Mouse (Mus musculus) liver (tissue): Measurements from ENCODE around the gene Rhof.

Experiments
- DNase-seq: peaks from one replicate; pipeline ENCODE4 v3.0.0-alpha.2; 2020; ENCODE audit warnings: mixed read lengths

Rhof gene

DNA sequence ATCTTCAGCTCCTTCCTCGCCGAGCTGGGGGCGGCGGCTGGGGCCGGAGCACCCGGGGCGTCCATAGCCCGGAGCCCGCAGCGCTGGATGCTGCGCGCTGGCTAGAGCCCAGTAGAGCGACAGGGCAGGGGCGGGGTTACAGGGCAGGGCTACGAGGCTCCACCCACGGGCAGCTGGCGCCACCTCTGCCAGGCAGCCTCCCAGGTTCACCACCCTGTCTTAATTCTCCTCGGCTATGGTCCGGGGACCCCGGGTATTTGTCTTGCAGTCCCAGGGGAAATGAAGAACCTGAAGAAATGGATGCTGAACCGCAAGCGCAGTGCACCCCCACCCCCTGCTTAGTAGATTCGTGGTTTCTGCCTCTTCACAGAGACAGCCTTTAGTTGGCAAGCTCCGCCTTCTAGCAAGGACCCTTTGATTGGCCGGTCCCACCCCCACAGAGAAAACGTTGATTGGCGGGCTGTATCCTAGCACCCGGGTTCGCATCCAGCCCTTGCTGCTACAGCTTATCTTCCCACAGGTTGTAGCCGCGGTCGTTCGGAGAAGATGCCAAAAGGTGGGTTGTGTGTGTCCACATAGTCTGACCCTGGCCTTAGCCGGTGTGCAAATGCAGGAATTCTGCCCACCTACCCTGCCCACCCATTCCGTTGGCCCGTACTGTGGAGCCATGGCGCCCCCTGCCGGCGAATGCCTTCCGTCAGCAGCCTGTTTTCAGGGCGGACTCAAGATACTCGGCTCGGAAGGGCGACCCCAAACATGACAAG, at the start of gene Rhof:
Gene Rhof (minus strand): TSS at position 385 of the 764 bp plus-strand sequence.
- DNase-seq, result peak; percentile 95

DNA sequence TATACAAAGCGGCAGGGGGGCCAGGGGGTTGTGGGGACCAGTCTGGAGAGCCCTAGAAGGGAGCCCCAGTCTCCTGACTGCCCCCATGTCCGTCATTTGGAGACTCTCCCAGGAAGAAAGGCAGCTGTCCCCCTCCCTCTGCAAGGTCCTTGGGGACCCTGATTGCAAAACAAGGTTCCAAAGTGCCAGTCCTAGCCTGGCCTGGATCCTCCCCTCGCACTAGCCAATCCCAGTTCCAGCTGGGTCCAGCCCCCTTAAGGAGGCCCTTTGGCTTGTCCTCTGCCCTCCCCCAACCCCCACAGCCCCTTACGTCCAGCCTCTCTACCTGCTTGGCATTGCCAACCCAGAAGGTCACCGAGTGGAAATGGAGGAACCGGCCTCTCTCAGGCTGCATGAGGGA, 49.0 kb upstream of the Rhof start:
- peak; percentile 37 for DNase-seq

DNA sequence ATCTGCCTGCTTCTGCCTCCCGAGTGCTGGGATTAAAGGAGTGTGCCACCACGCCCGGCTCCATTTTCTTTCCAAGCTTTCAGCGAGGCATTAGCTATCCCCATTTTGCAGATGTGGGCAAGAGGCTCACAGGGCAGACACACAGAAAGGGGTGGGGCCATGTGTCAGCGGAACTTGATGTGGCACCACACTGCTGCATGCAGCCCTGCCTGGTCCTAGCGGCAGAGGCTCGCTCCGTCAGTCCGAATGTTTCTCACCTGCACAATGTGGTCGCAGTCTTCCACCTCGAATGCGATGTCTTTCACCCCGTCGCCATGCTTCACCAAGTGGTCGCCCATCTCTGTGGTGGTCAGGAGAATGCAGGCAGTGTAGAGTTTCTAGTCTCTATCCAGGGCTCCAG, 47.9 kb upstream of the Rhof start:
- no peak for DNase-seq

DNA sequence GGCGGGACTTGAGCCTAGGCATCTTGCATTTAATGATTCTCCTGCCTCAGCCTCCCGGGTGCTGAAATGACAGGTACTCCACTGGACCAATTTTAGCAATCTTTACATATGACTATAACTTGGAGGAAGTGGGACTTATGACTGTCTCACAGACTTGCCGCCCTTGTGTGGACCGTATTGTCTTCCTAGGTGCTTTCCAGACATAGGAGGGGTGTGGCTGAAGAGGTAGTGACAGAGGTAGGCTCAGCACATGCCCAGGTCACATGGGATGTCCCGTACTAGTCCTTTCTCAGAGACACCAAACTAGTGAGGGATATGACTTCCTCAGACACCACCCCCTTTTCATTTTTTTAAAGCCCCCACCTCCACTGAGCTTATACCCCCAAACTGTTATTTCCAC, 46.3 kb upstream of the Rhof start:
- DNase-seq, result no peak

DNA sequence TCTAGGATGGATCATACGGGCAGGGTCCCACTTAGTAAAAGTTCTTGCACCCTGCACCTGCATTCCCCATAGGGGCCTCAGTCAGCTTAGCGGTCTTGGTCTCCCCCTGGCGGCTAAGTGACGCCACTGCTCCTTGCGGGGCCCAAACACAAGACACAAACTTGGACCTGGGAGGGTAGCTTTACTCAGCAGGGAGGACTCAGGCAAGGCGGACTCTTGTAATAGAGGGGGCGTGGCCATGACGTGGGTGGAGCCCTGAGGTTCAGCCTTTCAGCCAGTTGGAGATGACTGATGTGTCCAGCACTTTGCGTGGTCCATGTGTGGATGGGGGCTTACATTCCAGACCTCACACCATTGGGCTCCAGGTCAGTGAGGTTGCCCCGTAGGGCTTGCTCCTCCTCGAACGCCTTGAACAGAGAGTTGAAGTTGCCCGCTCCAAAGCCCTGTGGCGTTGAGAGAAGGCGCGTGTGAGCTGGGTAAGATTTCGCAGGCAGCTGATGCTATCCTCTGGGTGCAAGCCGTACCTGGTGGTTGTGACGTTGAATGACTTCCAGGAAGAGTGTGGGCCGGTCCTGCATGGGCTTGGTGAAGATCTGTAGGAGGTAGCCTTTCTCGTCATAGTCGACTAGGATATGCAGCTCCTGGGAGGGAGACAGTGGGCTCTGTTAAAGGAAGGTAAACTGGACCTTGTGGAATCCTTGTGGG, 39.3 kb upstream of the Rhof start:
- peak; percentile 92 for DNase-seq

DNA sequence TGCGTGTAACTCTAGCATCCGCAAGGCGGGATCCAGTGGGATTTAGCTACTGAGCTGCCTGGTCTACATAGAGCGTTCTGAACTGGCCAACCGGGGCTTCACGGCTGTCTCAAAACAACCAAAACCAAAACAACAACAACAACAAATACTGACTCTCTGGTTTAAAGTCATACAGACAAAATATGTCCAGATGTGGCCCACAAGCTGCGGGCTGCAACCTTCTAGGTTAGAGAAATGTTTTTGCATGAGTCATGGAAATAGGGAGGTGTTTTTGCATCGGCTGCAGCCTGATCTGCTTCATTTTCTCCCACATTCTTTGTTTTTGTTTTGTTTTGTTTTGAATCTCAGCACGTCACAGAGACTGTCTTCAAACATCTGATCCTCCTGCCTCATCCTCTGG, 37.9 kb upstream of the Rhof start:
- no peak for DNase-seq

DNA sequence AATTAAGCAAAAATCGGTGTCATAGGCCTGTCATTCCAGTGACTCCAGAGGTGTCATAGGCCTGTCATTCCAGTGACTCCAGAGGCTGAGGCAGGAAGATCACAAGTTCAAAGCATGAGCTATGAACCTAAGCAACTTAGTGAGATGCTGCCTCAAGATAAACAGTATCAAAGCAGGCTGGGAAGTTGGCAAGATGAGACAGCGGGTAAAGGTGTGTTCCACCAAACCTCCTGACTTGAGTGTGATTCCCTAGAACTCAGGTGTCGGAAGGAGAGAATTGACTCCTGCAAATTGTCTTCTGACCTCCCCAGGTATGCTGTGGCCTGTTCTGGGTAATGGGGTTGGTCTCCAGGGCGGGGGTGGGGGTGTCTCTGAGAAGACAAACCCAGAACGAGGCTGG, 36.8 kb upstream of the Rhof start, which contains the start of gene Psmd9:
Gene Psmd9 (plus strand): TSS at position 130 of the 400 bp plus-strand sequence.
- DNase-seq, result no peak

DNA sequence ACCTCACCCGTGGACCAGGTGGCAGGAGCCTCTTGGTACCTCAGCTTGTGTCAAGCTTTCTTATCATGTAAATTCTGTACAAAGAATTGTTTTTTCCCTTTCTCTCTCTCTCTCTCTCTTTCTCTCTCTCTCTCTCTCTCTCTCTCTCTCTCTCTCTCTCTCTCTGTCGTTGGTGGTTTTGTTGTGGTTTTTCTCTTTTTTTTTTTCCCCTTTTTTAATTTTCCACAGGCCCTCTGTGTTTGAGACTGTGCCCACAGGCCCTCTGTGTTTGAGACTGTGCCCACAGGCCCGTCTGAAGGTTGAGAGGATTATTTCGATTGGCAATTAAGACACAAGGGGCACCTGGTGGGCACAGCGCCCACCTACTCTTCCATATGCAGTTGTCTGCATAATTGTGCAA, 35.1 kb upstream of the Rhof start:
- no peak for DNase-seq

DNA sequence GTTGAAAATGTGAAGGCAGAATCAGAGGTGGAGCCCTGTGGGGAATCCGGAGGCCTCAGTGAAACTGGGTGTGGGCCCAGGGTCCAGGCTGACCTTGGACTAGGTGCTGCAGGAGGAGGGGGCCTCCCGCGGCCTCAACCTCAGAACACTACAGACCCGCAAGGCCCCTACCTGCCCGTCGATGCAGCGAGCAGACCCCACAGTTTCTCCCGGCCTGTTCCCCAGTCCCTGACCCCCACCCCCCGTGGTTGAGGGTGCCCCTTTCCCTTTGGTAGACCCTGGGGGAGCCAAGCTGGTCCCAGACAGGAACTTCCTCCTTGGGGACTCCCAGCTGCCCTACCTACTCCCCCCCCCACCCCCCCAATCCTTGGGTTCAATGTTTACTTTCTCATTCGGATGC, 33.9 kb upstream of the Rhof start:
- no peak for DNase-seq

DNA sequence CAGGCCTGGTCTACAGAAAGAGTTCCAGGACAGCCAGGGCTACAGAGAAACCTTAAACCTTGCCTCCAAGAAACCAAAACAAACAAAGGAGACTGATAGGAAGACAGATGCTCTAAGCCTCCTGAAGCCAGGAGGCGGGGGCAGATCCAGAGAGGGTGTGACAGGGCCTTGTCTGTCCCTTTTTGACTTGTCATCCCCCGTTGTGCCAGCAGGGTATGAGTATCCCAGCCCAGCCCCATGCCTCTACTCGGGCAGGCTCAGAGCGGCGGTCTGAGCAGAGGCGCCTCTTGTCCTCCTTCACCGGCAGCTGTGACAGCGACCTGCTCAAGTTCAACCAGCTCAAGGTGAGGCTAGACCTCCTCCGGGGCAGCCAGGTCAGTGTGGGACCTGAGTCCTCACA, 30.4 kb upstream of the Rhof start:
- DNase-seq, result no peak

DNA sequence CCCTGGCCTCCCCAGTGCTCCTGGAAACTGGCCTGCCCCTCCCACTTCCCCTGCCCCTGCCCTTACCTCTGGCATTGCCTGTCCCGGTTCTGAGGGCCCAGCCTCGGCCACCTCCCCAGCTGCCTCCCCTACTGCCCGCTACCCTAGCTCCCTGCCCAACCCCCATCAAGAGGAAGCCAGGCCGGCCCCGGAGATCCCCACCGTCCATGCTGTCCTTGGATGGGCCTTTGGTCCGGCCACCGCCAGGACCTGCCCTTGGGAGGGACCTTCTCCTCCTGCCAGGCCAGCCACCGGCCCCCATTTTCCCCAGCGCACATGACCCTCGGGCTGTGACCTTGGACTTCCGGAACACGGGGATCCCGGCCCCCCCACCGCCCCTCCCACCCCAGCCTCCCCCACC, 27.8 kb upstream of the Rhof start:
- no peak for DNase-seq

DNA sequence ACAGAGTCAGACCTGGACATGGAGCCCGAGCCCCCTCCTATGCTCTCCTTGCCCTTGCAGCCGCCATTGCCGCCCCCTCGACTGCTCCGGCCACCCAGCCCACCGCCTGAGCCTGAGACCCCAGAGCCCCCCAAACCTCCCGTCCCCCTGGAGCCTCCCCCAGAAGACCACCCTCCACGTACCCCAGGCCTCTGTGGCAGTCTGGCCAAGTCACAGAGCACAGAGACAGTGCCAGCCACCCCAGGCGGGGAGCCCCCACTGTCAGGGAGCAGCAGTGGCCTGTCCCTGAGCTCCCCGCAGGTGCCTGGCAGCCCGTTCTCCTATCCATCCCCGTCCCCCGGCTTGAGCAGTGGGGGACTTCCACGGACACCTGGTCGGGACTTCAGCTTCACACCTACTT, 27.4 kb upstream of the Rhof start:
- DNase-seq, result no peak

DNA sequence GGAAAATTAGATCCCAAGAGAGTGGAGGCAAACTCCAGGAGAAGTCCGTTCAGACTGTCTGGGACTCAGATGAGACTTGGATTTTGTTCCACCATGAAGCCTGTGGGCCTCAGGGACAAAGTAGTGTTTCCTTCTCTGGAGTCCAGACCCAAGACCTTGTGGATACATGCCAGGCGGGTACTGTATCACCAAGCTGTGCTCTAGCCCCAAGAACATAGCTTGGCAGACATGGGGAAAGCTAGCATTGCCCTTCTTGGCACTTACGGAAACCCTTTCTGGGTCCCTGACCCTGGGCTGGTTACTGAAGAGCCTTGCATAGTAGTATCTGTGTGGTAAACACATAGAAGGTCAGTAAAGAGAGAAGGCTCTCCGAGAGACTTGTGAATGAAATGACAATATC, 27.0 kb upstream of the Rhof start:
- DNase-seq, result no peak

DNA sequence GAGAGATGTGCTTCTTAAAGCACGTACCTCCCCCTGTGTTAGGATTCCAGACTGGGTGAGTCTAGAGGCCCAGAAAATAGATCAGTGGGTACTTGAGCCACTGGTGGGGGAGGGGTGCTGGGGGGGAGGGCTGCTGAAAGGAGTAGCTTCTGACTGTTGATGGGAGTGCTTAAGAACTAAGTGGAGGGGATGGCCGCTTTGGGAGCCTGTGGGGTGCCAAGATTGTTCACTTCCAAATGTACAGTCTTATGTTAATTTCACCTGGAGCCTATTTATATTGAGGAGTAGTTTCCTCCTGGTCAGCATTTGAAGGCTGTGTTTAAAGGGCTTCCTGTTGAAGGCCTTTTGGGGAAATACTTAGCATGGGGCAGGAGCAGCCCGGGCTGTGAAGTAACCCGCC, 25.5 kb upstream of the Rhof start:
- DNase-seq, result no peak

DNA sequence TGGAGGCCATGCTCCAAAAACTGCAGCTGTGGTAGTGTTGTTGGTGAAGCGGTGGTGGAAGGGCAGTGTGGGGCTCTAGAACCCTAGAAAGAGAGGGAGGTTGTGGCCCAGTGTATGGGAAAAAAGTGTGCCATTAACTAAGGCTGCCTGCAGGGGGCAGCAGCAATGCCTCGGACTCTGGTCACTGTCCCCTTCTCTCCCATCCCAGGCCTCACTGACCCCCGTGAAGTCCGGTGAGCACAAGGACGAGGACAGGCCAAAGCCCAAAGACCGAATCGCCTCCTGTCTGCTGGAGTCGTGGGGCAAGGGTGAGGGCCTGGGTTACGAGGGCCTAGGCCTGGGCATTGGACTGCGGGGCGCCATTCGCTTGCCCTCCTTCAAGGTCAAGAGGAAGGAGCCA, 24.3 kb upstream of the Rhof start:
- no peak for DNase-seq

DNA sequence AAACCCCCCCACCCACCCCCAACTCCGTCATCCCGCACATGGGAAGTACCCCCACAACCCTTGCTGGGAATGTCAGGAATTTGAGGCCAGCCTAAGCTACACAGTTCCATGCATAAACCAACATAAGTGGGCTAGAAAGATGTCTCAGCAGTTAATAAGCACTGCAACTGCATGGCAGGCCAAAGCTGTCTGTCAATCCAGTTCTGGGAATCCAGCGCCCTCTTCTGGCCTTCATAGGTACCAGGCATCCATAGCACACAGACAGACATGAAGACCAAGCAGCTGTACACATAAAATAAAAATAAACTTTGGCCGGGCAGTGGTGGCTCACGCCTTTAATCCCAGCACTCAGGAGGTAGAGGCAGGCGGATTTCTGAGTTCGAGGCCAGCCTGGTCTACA, 22.9 kb upstream of the Rhof start:
- DNase-seq, result peak; percentile 79

DNA sequence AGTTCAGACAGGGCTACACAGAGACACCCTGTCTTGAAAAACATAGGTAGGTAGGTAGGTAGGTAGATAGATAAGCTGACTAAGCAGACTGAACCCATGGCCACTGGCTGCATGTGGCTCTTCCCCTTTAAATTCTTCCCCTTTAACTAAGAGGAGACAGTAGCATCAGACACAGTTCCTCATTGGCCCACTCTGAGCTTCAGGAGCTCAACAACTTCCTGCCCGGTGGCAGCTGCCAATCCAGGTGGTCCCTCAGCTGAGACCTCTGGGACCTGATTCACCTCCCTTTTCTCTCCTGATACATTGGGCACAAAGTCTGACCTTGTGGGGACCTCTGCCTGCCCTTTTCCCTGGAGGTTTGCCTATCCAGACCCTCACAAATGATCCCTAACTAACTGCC, 20.4 kb upstream of the Rhof start:
- DNase-seq, result no peak

DNA sequence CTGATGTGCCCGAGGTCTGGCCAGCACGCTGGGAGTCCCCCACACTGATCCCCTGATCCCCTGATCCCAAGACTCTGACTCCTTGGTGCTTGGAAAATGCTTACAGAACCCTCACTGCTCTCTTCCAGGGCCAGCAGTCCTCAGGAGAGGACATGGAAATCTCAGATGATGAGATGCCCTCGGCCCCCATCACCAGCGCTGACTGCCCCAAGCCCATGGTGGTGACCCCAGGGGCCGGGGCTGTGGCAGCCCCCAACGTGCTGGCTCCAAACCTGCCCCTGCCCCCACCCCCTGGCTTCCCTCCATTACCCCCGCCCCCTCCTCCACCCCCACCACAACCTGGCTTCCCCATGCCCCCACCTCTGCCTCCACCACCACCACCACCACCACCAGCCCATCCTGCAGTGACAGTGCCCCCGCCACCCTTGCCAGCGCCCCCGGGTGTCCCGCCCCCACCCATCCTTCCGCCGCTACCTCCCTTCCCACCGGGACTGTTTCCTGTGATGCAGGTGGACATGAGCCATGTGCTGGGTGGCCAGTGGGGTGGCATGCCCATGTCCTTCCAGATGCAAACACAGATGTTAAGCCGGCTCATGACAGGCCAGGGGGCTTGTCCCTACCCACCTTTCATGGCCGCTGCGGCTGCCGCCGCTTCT, 19.3 kb upstream of the Rhof start:
- no peak for DNase-seq

DNA sequence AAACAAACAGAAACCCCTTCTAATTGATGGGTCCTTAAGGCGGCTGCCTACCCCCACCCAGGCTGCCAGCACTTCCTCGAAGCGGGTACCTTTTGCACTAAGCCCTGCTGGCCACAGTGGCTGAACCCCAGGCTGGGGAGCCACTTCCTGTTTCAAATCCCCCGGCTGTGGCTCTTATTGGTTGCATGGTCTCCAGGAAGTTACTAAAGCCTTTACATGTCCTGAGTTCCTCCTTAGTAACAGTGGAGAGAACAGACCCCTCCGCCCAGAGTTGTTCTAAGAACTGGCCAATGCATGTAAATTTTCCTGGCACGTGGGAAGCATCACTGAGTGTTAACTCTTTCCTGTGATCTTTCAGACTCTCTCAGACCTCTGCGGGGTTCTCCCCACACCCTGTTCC, 18.6 kb upstream of the Rhof start:
- peak; percentile 49 for DNase-seq

DNA sequence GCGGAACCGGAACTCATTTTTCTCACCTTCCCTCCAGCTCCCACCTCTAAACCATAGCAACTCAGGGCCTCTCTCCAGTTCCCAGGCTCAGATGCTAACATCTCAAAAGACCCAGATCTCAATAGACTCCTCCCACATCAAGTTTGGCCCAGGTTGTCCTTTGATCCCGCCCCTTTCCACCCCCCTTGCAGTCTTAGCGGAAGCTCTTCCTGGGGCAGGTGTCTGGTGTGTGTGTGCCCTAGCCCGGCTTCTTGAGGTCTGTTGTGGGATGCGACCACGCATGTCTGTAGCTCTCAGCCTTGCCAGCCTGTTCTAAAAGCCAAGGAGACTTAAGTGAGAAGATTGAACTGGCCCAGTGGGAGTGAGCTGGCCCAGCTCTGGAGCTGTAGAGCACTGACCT, 18.1 kb upstream of the Rhof start:
- DNase-seq, result no peak

DNA sequence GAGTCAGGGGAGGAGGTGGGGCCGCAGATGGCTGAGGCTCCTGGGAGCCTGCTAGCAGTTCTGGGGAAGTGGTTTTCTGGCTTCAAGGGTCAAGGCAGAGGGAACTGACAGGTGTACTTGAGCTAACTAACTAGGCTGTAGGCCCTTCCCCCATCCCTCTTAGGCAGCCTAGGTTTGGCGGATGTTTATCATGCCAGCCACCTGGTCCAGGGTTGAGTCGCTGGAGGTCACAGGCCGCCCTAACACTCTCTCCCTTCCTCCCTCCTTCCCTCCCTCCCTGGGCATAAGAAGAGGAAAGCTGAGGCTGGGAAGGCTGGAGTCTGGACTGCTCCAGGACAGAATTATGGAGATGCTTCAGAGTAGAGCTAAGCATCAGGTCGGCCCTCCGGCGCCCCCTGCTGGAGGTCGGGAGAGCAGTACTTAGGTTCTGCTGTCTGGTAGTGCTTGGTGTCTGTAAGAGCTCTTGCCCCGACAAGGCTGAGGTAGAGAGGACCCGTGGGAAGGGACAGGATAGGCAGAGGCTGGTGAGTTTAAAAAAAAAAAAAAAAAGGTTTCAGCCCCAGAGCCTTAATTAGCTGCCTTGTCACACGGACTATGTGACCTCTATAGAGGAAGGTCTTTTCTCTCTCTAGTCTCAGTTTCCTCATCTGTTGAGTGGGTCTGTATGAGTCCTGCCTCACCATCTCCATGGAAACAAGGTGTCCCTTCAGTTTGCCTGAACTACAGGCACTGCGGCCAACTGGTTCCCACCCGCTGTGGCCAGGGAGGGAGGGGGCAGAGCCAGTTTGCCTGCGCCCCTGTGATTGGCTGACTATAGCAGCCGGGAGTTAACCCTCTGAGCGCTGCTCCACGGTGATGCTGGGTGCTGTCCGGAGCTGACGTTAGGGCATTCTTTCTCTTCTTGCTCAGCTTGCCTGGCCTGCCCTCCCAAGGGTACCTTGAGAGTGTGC, 17.2 kb upstream of the Rhof start:
- peak; percentile 93 for DNase-seq

DNA sequence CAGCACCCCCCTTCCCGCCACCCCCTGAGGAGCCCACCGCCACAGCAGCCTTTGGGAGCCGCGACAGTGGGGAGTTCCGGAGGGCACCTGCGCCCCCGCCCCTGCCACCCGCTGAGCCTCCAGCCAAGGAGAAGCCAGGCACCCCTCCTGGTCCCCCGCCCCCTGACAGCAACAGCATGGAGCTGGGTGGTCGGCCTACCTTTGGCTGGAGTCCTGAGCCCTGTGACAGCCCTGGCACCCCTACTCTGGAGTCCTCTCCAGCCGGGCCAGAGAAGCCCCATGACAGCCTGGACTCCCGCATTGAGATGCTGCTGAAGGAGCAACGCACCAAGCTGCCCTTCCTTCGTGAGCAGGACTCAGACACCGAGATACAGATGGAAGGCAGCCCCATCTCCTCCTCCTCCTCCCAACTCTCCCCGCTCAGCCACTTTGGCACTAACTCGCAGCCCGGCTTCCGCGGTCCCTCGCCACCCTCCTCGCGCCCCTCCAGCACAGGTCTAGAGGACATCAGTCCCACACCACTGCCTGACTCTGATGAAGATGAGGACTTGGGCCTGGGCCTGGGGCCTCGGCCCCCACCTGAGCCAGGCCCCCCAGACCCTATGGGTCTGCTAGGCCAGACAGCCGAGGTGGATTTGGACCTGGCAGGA, 15.7 kb upstream of the Rhof start:
- no peak for DNase-seq
